Mouse (Mus musculus): ENCODE results near the gene Platr17. TPM values are rescaled to one million over a fixed set of nuclear protein-coding genes. Genes with fewer than 3 reads are reported as not detected.
"Not testable (repeated sequence)": the region's sequence is repeated elsewhere in the genome, so short reads cannot be mapped to it uniquely, and the experiment has no call there.

Platr17 gene
- polyA plus RNA-seq, 1 experiment from 2014 or later, result 0.19 TPM

DNA sequence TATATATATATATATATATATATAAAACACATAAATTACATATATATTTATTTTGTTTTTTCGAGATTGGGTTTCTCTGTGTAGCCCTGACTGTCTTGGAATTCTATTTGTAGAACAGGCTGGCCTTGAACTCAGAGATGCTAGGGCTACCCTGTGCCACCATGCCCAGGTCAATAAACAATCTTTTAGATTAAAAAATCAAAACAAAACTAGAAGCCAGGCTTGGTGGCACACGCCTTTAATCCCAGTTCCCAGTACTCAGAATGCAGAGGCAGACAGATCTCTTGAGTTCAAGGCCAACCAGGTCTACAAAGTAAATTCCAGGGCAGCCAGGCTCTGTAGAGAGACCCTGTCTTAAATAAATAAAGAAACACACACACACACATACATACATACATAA, 13.6 kb upstream of the Platr17 start:
- H3K9me3 ChIP-seq, result no peaks in the 10 kb centered on the region
- no peak overlapping the region for H3K4me2 ChIP-seq
- H3K4me1 ChIP-seq, result peaks cover 19% of the 10 kb centered on the region
- H3K27ac ChIP-seq (replicated peaks), result no peak overlapping the region
- H3K27me3 ChIP-seq (replicated peaks), result no peaks in the 10 kb centered on the region
- H3K36me3 ChIP-seq, result peaks cover 7% of the 10 kb centered on the region
- ATAC-seq (ENCODE audit: extremely low read depth, insufficient number of reproducible peaks, low FRiP score, low TSS enrichment), result no peak
- WGBS, result 48% methylated on average over 2 of the region's 2 CpGs
- no peak overlapping the region for H3K4me3 ChIP-seq
- H3K9ac ChIP-seq, result no peak overlapping the region

DNA sequence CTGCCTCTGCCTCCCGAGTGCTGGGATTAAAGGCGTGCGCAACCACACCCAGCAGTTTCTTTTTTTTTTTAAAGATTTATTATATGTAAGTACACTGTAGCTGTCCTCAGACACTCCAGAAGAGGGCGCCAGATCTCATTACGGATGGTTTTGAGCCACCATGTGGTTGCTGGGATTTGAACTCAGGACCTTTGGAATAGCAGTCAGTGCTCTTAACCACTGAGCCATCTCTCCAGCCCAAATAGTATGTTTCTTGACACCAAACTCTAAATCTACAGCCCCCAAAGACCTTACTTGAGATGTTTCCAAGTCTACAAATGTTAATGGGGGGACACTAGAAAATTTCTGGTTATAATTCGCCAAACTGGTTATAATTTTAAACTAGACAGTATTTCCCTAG, 13.0 kb upstream of the Platr17 start:
- H3K9ac ChIP-seq; ATAC-seq (ENCODE audit: extremely low read depth, insufficient number of reproducible peaks, low FRiP score, low TSS enrichment); H3K4me3 ChIP-seq; H3K36me3 ChIP-seq; H3K27ac ChIP-seq (replicated peaks); H3K27me3 ChIP-seq (replicated peaks); H3K4me2 ChIP-seq; H3K9me3 ChIP-seq: not testable (repeated sequence)
- peaks cover 19% of the 10 kb centered on the region for H3K4me1 ChIP-seq
- 66% methylated on average over 6 of the region's 6 CpGs for WGBS

DNA sequence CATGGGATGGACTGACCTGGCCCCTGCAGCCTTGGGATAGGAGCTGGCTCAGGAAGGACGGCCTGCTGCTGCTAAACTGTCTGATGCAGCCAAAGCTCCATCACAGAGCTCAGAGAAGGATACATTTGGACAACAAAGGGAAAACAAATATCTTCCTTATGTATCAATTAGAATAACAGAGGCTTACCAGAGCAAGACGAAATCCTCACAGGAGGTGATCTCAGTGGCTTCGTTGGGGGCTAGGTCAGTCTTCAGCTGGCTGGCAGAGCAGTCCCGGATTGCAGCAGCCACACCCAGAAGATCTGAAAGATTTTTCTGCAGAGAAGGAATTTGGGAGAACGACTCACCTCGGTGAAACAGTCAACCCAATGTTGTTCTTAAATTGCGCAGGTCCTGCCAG, 12.5 kb upstream of the Platr17 start:
- Histone ChIP-seq H3K4me3 (no peak overlapping the region), H3K27ac (replicated peaks) (no peak overlapping the region), H3K9ac (no peak overlapping the region), H3K27me3 (replicated peaks) (no peaks in the 10 kb centered on the region), H3K4me2 (no peak overlapping the region), H3K36me3 (no peaks in the 10 kb centered on the region), H3K4me1 (peaks cover 19% of the 10 kb centered on the region), H3K9me3 (no peaks in the 10 kb centered on the region)
- no peak for ATAC-seq (ENCODE audit: extremely low read depth, insufficient number of reproducible peaks, low FRiP score, low TSS enrichment)
- WGBS, result 31% methylated on average over 7 of the region's 7 CpGs

DNA sequence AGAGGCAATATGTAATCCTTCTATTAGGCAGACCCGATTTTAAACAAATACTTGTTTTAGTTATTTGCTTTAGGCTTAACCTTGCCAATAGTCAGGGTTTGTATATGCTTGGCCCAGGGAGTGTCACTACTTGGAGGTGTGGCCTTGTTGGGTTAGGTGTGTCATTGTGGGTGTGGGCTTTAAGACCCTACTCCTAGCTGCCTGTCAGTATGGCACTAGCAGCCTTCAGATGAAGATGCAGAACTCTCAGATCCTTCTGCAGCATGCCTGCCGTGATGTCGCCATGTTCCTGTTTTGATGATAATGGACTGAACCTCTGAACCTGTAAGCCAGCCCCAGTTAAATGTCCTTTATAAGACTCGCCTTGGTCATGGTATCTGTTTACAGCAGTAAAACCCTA, 11.9 kb upstream of the Platr17 start:
- not testable (repeated sequence) for H3K36me3 ChIP-seq; H3K4me2 ChIP-seq; H3K27ac ChIP-seq (replicated peaks); ATAC-seq (ENCODE audit: extremely low read depth, insufficient number of reproducible peaks, low FRiP score, low TSS enrichment); H3K9me3 ChIP-seq; H3K27me3 ChIP-seq (replicated peaks); H3K4me3 ChIP-seq
- WGBS, result 71% methylated on average over 4 of the region's 4 CpGs
- H3K9ac ChIP-seq, result 0 out of 2 replicates have a peak overlapping the region, but pooled peaks have one; percentile 7
- H3K4me1 ChIP-seq, result peaks cover 15% of the 10 kb centered on the region

DNA sequence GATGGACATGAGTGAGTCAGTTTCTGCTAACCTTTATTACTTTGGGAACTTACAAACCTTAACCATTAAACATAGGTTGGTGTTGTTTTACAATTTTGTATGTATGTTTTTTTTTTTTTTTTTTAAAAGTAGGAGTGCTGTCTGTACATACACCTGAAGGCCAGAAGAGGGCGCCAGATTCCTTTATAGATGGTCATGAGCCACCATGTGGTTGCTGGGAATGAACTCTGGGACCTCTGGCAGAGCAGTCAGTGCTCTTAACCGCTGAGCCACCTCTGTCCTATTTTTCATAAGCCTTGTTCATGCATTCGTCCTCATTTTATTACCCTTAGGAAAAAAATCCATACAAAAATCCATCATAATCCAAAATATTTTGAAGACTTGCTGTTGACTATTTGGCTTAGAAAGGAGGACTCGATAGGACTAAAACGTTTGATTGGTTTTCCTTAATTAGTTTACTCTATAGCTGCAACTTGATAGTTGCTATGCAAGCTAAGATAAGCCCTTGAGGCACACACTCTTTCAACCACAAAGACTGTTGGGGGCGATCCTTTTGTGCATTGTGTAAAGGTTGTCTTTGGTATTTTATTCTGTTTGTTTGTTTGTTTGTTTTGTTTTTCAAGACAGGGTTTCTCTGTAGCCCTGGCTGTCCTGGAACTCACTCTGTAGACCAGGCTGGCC, 7.7 kb upstream of the Platr17 start:
- no peak for ATAC-seq (ENCODE audit: extremely low read depth, insufficient number of reproducible peaks, low FRiP score, low TSS enrichment)
- Histone ChIP-seq H3K36me3 (no peaks in the 10 kb centered on the region), H3K4me1 (peaks cover 8% of the 10 kb centered on the region), H3K9ac (no peak overlapping the region), H3K4me2 (no peak overlapping the region), H3K9me3 (no peaks in the 10 kb centered on the region), H3K27me3 (replicated peaks) (no peaks in the 10 kb centered on the region), H3K27ac (replicated peaks) (no peak overlapping the region), H3K4me3 (no peak overlapping the region)
- WGBS, result 42% methylated on average over 6 of the region's 6 CpGs

DNA sequence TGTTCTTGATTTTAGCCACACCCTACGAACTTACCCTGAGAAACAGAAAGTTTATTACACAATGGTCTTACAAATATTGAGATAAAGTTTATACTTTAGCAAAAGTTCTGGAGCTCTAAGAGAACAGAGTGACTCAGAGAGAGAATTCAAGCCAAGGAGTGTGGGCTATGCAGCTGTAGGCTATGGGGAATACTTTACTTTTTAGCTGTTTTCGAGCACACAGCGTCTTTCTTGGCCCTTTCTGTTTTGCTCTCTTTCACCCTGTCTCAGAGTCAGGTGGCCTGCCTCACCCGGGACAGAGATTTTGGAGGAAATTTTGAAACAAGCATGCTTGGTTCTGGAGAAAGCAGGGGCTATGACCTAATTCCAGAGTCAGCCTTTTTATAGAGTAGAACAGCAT, 6.7 kb upstream of the Platr17 start:
- not testable (repeated sequence) for H3K4me2 ChIP-seq; H3K36me3 ChIP-seq; H3K27me3 ChIP-seq (replicated peaks); H3K4me3 ChIP-seq; ATAC-seq (ENCODE audit: extremely low read depth, insufficient number of reproducible peaks, low FRiP score, low TSS enrichment); H3K4me1 ChIP-seq; H3K9ac ChIP-seq; H3K27ac ChIP-seq (replicated peaks); H3K9me3 ChIP-seq
- WGBS, result 72% methylated on average over 4 of the region's 4 CpGs

DNA sequence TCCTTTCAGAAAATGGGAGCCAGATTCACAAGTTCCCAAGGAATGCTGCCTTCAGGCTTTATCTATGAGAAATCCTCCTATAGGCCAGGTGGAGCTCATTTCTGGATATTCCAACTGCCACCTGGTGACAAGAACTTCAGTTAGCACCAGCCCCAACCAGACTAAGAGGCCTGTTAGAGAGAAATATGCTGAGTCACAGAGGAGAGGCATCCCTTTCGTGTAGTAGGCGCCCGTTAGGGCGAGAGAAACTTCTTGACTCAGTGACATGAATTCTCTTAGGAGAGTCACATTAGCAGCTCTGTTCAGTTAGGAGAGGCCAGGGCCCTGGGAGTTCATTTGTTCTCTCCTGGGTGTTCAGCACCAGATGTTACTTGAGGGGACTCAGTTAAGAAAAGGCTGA, 5.3 kb upstream of the Platr17 start:
- H3K27me3 ChIP-seq (replicated peaks), result no peaks in the 10 kb centered on the region
- H3K4me3 ChIP-seq, result no peak overlapping the region
- peaks cover 8% of the 10 kb centered on the region for H3K4me1 ChIP-seq
- peak; percentile 61; the same call in 1 of the 2 replicates for ATAC-seq (ENCODE audit: extremely low read depth, insufficient number of reproducible peaks, low FRiP score, low TSS enrichment)
- WGBS, result 71% methylated on average over 4 of the region's 4 CpGs
- H3K4me2 ChIP-seq, result no peak overlapping the region
- H3K9ac ChIP-seq, result no peak overlapping the region
- H3K9me3 ChIP-seq, result no peaks in the 10 kb centered on the region
- H3K27ac ChIP-seq (replicated peaks), result no peak overlapping the region
- no peaks in the 10 kb centered on the region for H3K36me3 ChIP-seq

DNA sequence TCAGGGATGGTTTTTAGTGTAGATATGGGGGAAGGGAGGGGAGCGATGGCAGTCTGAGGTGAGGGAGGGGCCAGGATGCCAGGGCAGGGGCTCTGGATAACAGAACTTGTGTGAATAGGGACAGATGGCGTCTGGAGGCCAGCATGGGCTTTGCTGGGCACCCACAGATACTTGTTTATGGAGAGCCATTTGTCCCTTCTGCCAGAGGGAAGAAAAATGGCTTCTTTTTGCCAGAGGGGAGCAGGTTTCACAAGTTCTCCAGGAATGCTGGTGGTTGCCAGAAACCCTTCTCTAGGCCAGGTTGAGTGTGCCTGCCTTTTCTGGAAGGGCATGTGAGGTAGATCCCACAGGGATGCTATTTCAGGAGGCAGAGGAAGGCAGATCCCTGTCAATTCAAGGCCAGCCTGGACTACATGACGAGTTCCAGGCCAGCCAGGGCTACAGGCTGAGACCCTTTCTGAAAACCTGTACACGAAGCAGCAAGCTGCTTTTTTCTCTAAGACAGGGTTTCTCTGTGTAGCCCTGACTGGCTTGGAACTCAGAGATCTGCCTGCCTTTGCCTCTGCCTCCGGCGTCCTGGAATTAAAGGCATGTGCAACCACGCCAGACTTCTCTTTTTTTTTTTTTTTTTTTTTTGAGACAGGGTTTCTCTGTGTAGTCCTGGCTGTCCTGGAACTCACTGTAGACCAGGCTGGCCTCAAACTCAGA, 4.5 kb upstream of the Platr17 start:
- Histone ChIP-seq H3K9ac (peak overlapping the region; percentile 37; the same call in 1 of the 2 replicates), H3K4me1 (peaks cover 8% of the 10 kb centered on the region), H3K27me3 (replicated peaks) (no peaks in the 10 kb centered on the region), H3K36me3 (no peaks in the 10 kb centered on the region), H3K9me3 (no peaks in the 10 kb centered on the region), H3K4me2 (no peak overlapping the region), H3K4me3 (no peak overlapping the region), H3K27ac (replicated peaks) (no peak overlapping the region)
- no peak for ATAC-seq (ENCODE audit: extremely low read depth, insufficient number of reproducible peaks, low FRiP score, low TSS enrichment)
- WGBS, result 53% methylated on average over 7 of the region's 7 CpGs

DNA sequence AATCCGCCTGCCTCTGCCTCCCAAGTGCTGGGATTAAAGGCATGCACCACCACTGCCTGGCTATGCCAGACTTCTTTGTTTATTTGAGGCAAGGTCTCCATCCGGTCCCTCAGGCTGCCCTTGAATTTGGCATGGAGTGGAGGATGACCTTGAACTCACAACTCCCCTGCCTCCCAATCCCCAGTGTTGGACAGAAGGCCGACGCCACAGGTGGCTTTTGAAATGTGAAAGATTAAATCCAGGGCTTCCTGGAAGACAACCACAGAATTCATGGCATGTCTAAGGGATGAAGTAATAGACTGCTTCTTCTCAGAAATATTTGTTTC, 4.0 kb upstream of the Platr17 start:
- Histone ChIP-seq H3K4me3 (no peak overlapping the region), H3K4me2 (no peak overlapping the region), H3K9ac (no peak overlapping the region), H3K27me3 (replicated peaks) (no peaks in the 10 kb centered on the region), H3K27ac (replicated peaks) (no peak overlapping the region), H3K36me3 (no peaks in the 10 kb centered on the region), H3K9me3 (no peaks in the 10 kb centered on the region), H3K4me1 (peaks cover 8% of the 10 kb centered on the region)
- WGBS, result 64% methylated on average over 4 of the region's 4 CpGs
- ATAC-seq (ENCODE audit: extremely low read depth, insufficient number of reproducible peaks, low FRiP score, low TSS enrichment), result no peak

DNA sequence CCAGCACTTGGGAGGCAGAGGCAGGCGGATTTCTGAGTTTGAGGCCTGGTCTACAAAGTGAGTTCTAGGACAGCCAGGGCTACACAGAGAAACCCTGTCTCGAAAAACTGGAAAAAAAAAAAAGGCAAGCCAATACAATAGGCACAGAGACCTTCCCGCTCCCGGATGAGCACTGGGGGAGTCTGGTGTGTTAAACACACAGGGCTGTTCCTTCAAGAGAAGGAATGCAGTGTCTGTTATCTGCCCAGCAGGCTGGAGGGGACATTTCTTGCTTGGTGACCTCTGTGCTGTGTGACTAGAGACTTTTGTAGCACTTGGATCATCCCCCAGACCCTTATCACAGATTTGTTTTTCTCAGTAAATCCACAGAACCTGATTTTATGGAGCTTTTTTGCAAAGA, 3.3 kb upstream of the Platr17 start:
- Histone ChIP-seq H3K4me1 (peaks cover 8% of the 10 kb centered on the region), H3K9ac (no peak overlapping the region), H3K36me3 (no peaks in the 10 kb centered on the region), H3K9me3 (no peaks in the 10 kb centered on the region), H3K27ac (replicated peaks) (peak overlapping the region; percentile 59; the same call in 1 of the 2 replicates), H3K4me3 (no peak overlapping the region), H3K27me3 (replicated peaks) (no peaks in the 10 kb centered on the region), H3K4me2 (no peak overlapping the region)
- no peak for ATAC-seq (ENCODE audit: extremely low read depth, insufficient number of reproducible peaks, low FRiP score, low TSS enrichment)
- 48% methylated on average over 4 of the region's 4 CpGs for WGBS

DNA sequence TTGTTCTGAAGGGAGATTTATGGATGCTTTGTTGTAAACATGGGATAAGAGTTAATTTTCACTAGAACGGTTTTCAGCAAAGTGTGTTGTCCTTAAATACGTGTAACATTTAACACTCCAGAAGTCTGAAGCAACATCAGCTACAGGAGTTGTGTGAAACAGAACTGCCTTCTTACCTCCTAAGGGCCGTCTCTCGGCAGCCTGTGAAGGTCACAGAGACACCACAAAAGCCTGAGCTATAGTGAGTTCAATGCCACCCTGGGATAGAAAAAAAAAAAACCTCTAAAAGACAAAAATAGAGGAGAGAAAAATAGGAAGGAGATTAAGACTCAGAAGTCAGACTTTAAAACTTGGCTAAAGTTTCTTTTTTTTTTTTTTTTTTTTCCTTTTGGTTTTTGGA, 2.9 kb upstream of the Platr17 start:
- ATAC-seq (ENCODE audit: extremely low read depth, insufficient number of reproducible peaks, low FRiP score, low TSS enrichment), result no peak
- Histone ChIP-seq H3K9ac (no peak overlapping the region), H3K4me2 (no peak overlapping the region), H3K27me3 (replicated peaks) (no peaks in the 10 kb centered on the region), H3K4me1 (peaks cover 8% of the 10 kb centered on the region), H3K9me3 (no peaks in the 10 kb centered on the region), H3K4me3 (no peak overlapping the region), H3K27ac (replicated peaks) (0 out of 2 replicates have a peak overlapping the region, but pooled peaks have one; percentile 59), H3K36me3 (no peaks in the 10 kb centered on the region)
- WGBS, result 50% methylated on average over 4 of the region's 4 CpGs

DNA sequence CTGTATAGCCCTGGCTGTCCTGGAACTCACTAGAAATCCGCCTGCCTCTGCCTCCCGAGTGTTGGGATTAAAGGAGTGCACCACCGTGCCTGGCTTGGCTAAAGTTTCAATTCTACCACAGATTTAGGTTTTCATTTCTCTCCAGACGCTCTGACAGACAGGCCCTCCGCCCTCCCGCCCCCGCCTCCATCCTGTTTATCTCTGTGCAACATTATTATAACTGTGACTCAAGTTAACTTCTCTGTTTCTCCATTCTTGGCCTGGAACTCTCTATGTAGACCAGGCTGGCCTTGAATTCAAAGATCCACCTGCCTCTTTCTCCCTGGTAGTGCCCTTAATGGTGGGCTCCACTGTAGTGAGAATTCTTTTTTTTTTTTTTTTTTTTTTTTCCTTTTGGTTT, 2.4 kb upstream of the Platr17 start:
- Histone ChIP-seq H3K9me3 (no peaks in the 10 kb centered on the region), H3K36me3 (no peaks in the 10 kb centered on the region), H3K9ac (no peak overlapping the region), H3K4me1 (peaks cover 8% of the 10 kb centered on the region), H3K4me3 (no peak overlapping the region), H3K27me3 (replicated peaks) (no peaks in the 10 kb centered on the region), H3K4me2 (no peak overlapping the region), H3K27ac (replicated peaks) (no peak overlapping the region)
- ATAC-seq (ENCODE audit: extremely low read depth, insufficient number of reproducible peaks, low FRiP score, low TSS enrichment), result no peak
- WGBS, result 76% methylated on average over 7 of the region's 7 CpGs

Measured in heart, embryonic 13.5 days (tissue).